Comparison of ENCODE assay signal across 9 mouse cellular contexts in the genomic region with DNA sequence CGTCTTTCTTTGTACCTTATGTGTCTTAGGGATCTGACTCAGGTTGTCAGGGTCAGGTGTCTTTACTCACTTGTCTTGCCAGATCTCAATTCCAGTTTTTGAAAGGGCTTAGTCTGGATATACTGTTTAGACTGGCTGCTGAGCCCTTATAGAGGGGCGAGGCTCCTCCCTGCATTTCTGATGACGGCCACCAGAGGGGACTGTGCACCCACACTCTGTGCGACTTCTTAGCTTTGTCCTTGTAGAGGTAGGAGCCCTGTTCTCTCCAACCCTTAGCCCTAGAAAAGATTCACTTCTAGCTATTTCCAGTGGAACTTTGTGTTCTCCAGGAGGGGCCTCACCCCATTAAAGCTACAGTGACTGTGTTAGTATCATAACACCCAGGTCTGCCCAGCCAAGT.
DNase-seq lines count a peak whose midpoint lies in the region; ATAC-seq and TF ChIP-seq lines count a peak whose summit lies in the region.
"Had no signal": no experiment of that assay in that cellular context is flagged by ENCODE, and none has a peak within 500 bp of the region (broad histone marks: within the 10 kb centered on the region; RNA-seq: fewer than 3 reads in every experiment).

No protein-coding gene starts in this region.

- DNase-seq in G1E (ENCODE audit: low spot score): peak; percentile 22
- DNase-seq in cerebellum, adult 11-12 months: peak; percentile 77
- peak; percentile 47 to 92 for DNase-seq in frontal cortex, adult 2 months (ENCODE audit: extremely low spot score in 1 of 2, low spot score in 1 of 2)
- DNase-seq in hindlimb bud, embryonic 11.5 days (ENCODE audit: extremely low spot score, low read depth, low spot score): peak; percentile 47
- DNase-seq in left cerebral cortex, adult 2 months (ENCODE audit: extremely low spot score in 1 of 2, low spot score in 2 of 2): peak; percentile 79 to 84
- DNase-seq in right cerebral cortex, postnatal 10 days (ENCODE audit: low spot score in 2 of 2): peak; percentile 82 to 89
- peak; percentile 43 for DNase-seq in urinary bladder, postnatal 10 days (ENCODE audit: low spot score)

- H3K4me1 ChIP-seq in G1E (ENCODE audit: insufficient read depth, low read depth, low read length): peaks cover 2% of the 10 kb centered on the region; the same call in 1 of the 2 replicates

- H3K9me3 ChIP-seq in G1E (replicated peaks): no peaks in the 10 kb centered on the region
- H3K9me3 ChIP-seq: heart, embryonic 15.5 days had no signal

- H3K27me3 ChIP-seq in G1E (ENCODE audit: insufficient read depth, low read length): peaks cover 13% of the 10 kb centered on the region; the same call in 1 of the 2 replicates
- H3K27me3 ChIP-seq: heart, embryonic 15.5 days had no signal

- no peak for ATAC-seq in G1E (ENCODE audit: extremely low read depth, insufficient number of reproducible peaks, low FRiP score, poor library complexity, severe bottlenecking)
- peak; percentile 96 for ATAC-seq in megakaryocyte progenitor cell, adult 5-6 weeks (replicated peaks; ENCODE audit: poor library complexity)

- no peak overlapping the region for H3K4me3 ChIP-seq in G1E (ENCODE audit: low read depth, low read length)
- H3K4me3 ChIP-seq in left cerebral cortex, adult 2 months: no peak overlapping the region
- H3K4me3 ChIP-seq: heart, embryonic 15.5 days had no signal

- H3K36me3 ChIP-seq in G1E (replicated peaks): no peaks in the 10 kb centered on the region
- H3K36me3 ChIP-seq: heart, embryonic 15.5 days had no signal

- intact Hi-C loops in left cerebral cortex, adult 2 months (cut with DNase I): loop anchor here (1.0 to 10.0 kb wide), 3 partner anchors 227 to 558 kb away; no protein-coding TSS in a partner anchor

- H3K27ac ChIP-seq in left cerebral cortex, adult 2 months: no peak overlapping the region

- peak; percentile 58 for TF ChIP-seq CTCF in G1E (IDR thresholded peaks at IDR 0.05; ENCODE audit: low read depth, low read length)
- peak; percentile 96 for TF ChIP-seq CTCF in left cerebral cortex, adult 2 months (IDR thresholded peaks at IDR 0.05)

Comparison
In these comparisons a context has a peak if more than half of its experiments do, and no peak if none do; other contexts are left out.
1. DNase-seq: peak in every context shown above with its lines; median percentile 86 in right cerebral cortex, postnatal 10 days; 82 in left cerebral cortex, adult 2 months; 77 in cerebellum, adult 11-12 months; 70 in frontal cortex, adult 2 months; 47 in hindlimb bud, embryonic 11.5 days; 43 in urinary bladder, postnatal 10 days; 22 in G1E.